Mouse (Mus musculus): ENCODE data around the gene Syt16.

GRCm38 (mm10) chr12:73998128-73998456 lies 631 bp downstream of the Syt16 start:
- TF ChIP-seq CTCF (IDR thresholded peaks at IDR 0.05; ENCODE audit: control insufficient read depth, insufficient read depth, insufficient replicate concordance, low read depth, low read length) (no peak), POLR2A (IDR thresholded peaks at IDR 0.05; ENCODE audit: control insufficient read depth, low read depth, low read length) (no peak)
